In genomic region chr10:112272171-112272570, GRCm38 (mm10) we compare ENCODE assay signal across 8 mouse cellular contexts. TPM values are rescaled to one million over a fixed set of nuclear protein-coding genes. Genes with fewer than 3 reads are reported as not detected.
DNase-seq lines count a peak whose midpoint lies in the region; ATAC-seq and TF ChIP-seq lines count a peak whose summit lies in the region.

No protein-coding gene starts in this region.

- TF ChIP-seq EP300 in heart, adult 2 months (IDR thresholded peaks at IDR 0.05; ENCODE audit: insufficient read depth, low read depth, low read length) = no peak

- H3K27me3 ChIP-seq in heart, embryonic 10.5 days (ENCODE audit: insufficient read depth, poor library complexity, severe bottlenecking) = peaks cover 58% of the 10 kb centered on the region
- H3K27me3 ChIP-seq in heart, adult 2 months (ENCODE audit: control insufficient read depth, insufficient read depth, low read length) = peaks cover 15% of the 10 kb centered on the region
- H3K27me3 ChIP-seq in limb, embryonic 13.5 days = peaks cover 69% of the 10 kb centered on the region
- H3K27me3 ChIP-seq in stomach, embryonic 16.5 days (ENCODE audit: control insufficient read depth, insufficient read depth, low read length) = peaks cover 17% of the 10 kb centered on the region

- no peak for TF ChIP-seq CTCF in heart, adult 2 months (IDR thresholded peaks at IDR 0.05)

- no peak overlapping the region for H3K27ac ChIP-seq in heart, embryonic 10.5 days
- no peak overlapping the region for H3K27ac ChIP-seq in heart, adult 2 months
- no peak overlapping the region for H3K27ac ChIP-seq in limb, embryonic 13.5 days
- H3K27ac ChIP-seq in stomach, embryonic 16.5 days (ENCODE audit: low read length) = no peak overlapping the region

- no peak overlapping the region for H3K9ac ChIP-seq in heart, adult 2 months (ENCODE audit: low read depth, low read length)
- H3K9ac ChIP-seq in limb, embryonic 13.5 days = peak overlapping the region; percentile 50; the same call in 1 of the 2 replicates
- H3K9ac ChIP-seq in stomach, embryonic 16.5 days (ENCODE audit: low read length) = peak overlapping the region; percentile 48; the same call in 1 of the 2 replicates

- 9% methylated on average over 14 of the region's 14 CpGs for WGBS in heart, embryonic 10.5 days
- 21% methylated on average over 14 of the region's 14 CpGs for WGBS in heart, adult 2 months
- 10% methylated on average over 14 of the region's 14 CpGs for WGBS in limb, embryonic 13.5 days
- 18% methylated on average over 14 of the region's 14 CpGs for WGBS in stomach, embryonic 16.5 days

- TF ChIP-seq POLR2A in heart, adult 2 months (IDR thresholded peaks at IDR 0.05; ENCODE audit: insufficient read depth, low read depth, low read length) = no peak

- H3K4me2 ChIP-seq in limb, embryonic 13.5 days (replicated peaks) = peak overlapping the region; percentile 92
- H3K4me2 ChIP-seq in stomach, embryonic 16.5 days (ENCODE audit: low read depth, low read length) = peak overlapping the region; percentile 79

- no peaks in the 10 kb centered on the region for H3K79me2 ChIP-seq in heart, adult 2 months (replicated peaks; ENCODE audit: control insufficient read depth, insufficient read depth, low read length)

- no peaks in the 10 kb centered on the region for H3K36me3 ChIP-seq in heart, embryonic 10.5 days
- no peaks in the 10 kb centered on the region for H3K36me3 ChIP-seq in heart, adult 2 months (ENCODE audit: control insufficient read depth, insufficient read depth, low read length)
- H3K36me3 ChIP-seq in limb, embryonic 13.5 days = no peaks in the 10 kb centered on the region
- no peaks in the 10 kb centered on the region for H3K36me3 ChIP-seq in stomach, embryonic 16.5 days (ENCODE audit: control insufficient read depth, insufficient read depth, low read length)

- peak overlapping the region; percentile 64 for H3K4me3 ChIP-seq in heart, embryonic 10.5 days
- H3K4me3 ChIP-seq in heart, adult 2 months = no peak overlapping the region
- H3K4me3 ChIP-seq in limb, embryonic 13.5 days = peak overlapping the region; percentile 54
- H3K4me3 ChIP-seq in stomach, embryonic 16.5 days (replicated peaks; ENCODE audit: low read length) = peak overlapping the region; percentile 50

- intact Hi-C loops in heart, adult 2 months (cut with DNase I) = no loop called here

- DNase-seq in heart, embryonic 10.5 days (ENCODE audit: low spot score) = no peak
- no peak for DNase-seq in heart, adult 2 months
- DNase-seq in right cerebral cortex, adult 18-20 months = peak; percentile 8
- DNase-seq in right cerebral cortex, postnatal 36 days (ENCODE audit: low spot score in 2 of 2) = no peak
- DNase-seq in adrenal gland, postnatal 4 days (ENCODE audit: low spot score in 2 of 2) = no peak
- no peak for DNase-seq in urinary bladder, adult 18-20 months (ENCODE audit: low spot score in 2 of 2)

- H3K4me1 ChIP-seq in heart, embryonic 10.5 days = peaks cover 23% of the 10 kb centered on the region
- H3K4me1 ChIP-seq in heart, adult 2 months (ENCODE audit: control insufficient read depth, insufficient read depth, low read length) = no peaks in the 10 kb centered on the region
- H3K4me1 ChIP-seq in limb, embryonic 13.5 days = peaks cover 22% of the 10 kb centered on the region
- H3K4me1 ChIP-seq in stomach, embryonic 16.5 days (ENCODE audit: control insufficient read depth, insufficient read depth, low read length) = peaks cover 11% of the 10 kb centered on the region; the same call in 1 of the 2 replicates

- ATAC-seq in limb, embryonic 13.5 days (ENCODE audit: low FRiP score, low read depth) = no peak
- no peak for ATAC-seq in stomach, embryonic 16.5 days (ENCODE audit: insufficient read depth, low FRiP score)

- no peaks in the 10 kb centered on the region for H3K9me3 ChIP-seq in heart, embryonic 10.5 days
- no peaks in the 10 kb centered on the region for H3K9me3 ChIP-seq in limb, embryonic 13.5 days
- no peaks in the 10 kb centered on the region; the same call in 1 of the 2 replicates for H3K9me3 ChIP-seq in stomach, embryonic 16.5 days (replicated peaks; ENCODE audit: control insufficient read depth, low read length)

RNA-seq across cellular contexts. Expression of gene Kcnc2, which starts 1.2 kb away (rescaled TPM):
- 0.50 and 0.64 TPM in 2 replicates for polyA plus RNA-seq in heart, embryonic 10.5 days (2016; fragmentation: Nextera tagmentation; extraction: Ambion mirVana)
- under 1 TPM; 0.39 to 0.41 TPM for total RNA-seq in heart, adult 2 months (2021)
- polyA plus RNA-seq in heart, adult 2 months (2012; rRNA removed) = 0.44 and 0.49 TPM in 2 replicates
- 0.27 and 0.51 TPM in 2 replicates for polyA plus RNA-seq in limb, embryonic 13.5 days (2015; fragmentation: Nextera tagmentation; extraction: Ambion mirVana)
- 1.1 and 1.2 TPM in 2 replicates for polyA plus RNA-seq in stomach, embryonic 16.5 days (2015; fragmentation: Nextera tagmentation; extraction: Ambion mirVana)
- 1 to 10 TPM in 1 of 2 experiments, under 1 TPM in 1; 0.42 to 1.7 TPM for total RNA-seq in adrenal gland, postnatal 4 days (2021)
